Mouse (Mus musculus): ENCODE data around the gene S100a6.

Gene S100a6

DNA sequence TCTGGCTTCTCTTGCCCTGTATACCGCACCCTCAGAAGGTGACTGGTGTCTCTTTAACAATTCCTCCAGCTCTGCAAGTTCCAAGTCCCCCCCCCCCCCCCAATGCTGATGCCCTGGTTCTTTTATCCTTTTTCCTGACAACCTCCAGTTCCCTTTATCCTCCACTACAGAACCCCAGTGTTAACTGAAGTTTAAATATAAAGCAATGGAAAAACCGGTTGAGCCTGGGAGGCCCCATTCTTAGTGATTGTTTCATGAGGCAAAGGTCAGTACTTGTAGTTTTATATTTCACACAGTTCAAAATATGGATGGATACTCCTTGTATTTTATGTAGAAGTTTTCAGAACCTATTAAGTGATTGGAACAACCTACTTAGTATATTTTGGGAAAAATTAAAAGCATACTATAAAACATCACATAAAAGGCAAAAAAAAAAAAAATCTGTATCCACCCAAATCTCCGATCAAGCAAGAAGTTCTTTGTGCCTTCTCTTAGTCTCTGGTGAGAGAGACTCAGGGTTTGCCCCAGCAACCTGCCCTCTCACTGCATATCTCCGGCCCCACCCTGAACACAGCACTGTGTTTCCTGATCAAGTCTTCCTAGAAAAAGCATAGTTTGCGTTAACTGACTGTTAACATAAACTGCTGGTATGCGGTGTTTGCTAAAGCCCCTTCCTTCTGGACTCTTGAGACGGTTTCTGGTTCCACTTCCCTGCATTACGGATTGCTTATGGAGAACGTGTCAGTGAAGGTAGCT lies 13.8 kb downstream of the S100a6 start:
- DNase-seq (ENCODE audit: extremely low read depth, low read depth, low spot score) = no peak

DNA sequence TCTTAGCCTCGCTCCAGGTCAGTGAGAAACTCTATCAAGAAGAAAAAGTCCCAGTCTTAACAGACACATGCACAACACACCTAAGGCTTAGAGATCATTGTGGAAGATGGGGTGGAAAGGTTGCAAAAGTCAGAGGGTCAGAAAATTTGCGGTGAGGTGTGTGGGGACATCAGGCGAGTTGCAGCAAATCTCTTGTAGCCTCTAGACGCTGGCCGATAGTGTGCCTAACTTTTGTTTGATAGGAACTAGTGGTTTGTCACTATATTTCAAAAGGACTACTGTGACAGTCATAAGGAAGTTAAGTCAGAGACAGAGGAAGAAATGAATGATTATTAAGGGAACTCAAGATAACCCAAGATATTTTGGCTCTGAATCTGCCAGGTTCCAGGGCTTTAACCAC lies 14.7 kb downstream of the S100a6 start:
- no peak for DNase-seq (ENCODE audit: extremely low read depth, low read depth, low spot score)

DNA sequence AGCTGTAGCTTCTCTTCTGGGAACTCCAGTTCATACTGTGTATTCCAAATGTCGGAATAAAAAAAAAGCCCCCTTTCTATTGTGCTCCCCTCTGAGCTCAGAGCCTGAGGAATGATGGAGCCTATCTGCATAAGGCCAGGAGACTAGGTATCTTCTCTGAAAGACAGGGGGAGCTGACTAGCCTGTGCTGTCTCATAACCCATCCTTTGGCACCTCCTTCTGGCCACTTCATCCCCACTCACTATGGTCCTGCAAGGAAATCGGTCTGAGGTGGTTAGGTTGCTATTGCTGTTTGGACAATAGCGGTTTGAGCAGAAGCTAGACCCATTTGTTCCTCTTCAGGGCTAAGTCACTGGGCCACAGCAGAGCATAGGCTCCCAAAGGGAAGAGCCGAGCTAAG lies 15.1 kb downstream of the S100a6 start:
- no peak for DNase-seq (ENCODE audit: extremely low read depth, low read depth, low spot score)

DNA sequence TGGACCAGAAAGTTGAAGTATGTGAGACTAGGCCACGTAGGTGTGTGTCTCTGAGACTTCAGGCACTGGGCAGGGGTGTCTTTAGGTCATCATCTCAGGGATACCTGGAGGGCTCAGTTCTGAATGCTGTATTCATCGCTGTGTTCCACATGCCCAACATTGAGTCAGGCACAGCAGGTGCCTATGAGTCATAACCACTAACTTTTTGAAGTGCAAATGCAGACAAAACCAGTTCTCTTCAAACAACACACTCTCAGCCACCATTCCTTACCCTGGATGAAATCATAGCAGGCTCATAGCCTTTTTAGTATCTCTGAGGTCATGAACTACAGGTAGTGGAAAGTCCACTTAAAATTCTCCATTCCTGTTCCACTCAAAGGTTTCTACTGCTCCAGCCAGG lies 16.6 kb downstream of the S100a6 start:
- DNase-seq (ENCODE audit: extremely low read depth, low read depth, low spot score) = no peak

DNA sequence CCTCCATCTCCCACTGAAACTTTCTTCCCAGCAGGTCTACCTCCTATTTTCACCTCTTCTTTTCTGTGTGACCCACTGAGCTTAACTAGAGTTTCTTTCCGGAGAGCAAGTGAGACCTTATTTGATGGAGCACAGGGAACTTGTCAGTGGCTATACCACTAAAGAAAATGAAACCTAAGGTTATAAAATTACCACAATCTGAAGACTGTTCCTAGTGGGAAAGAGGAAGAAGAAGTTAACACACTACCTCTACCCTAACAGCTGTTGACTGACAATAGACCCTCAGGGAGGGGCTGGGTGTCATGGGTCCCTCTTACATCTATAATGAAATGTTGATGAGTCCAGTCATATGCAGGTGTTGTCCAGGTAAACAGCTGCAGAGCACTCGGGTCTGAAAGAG lies 19.3 kb downstream of the S100a6 start:
- DNase-seq (ENCODE audit: extremely low read depth, low read depth, low spot score) = no peak

DNA sequence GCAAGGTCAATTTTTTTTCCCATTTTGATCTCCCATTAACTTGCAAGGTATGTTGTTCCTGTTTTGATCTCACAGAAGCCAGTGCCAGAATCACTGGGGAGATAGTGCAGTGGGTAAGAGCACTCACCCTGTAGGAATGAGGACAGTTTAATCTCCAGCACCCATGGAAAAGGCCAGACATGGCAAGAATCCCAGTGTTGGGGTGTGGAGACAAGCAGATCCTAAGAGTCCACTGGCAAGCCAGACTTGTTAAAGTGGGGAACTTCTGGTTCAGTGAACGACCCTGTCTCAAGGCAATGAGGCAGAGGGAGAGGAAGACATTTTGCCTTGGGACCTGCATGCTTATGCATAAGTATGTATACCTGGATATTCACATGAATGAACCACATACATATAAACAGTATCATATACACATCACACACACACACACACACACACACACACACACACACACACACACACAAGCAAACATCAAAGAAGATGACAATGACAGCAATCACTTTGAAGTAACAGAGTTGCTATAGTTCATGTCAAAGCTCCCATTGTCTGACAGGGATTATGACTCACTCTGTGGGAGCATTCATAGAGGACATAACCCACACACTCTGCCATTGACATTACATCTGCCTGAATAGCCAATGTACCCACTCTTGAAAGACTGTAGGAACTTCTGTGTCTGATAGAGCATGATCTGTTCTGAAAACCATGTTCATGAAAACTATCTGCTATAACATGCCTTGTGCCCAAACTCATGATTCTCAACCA lies 26.0 kb downstream of the S100a6 start:
- DNase-seq (ENCODE audit: extremely low read depth, low read depth, low spot score) = peak; percentile 28

DNA sequence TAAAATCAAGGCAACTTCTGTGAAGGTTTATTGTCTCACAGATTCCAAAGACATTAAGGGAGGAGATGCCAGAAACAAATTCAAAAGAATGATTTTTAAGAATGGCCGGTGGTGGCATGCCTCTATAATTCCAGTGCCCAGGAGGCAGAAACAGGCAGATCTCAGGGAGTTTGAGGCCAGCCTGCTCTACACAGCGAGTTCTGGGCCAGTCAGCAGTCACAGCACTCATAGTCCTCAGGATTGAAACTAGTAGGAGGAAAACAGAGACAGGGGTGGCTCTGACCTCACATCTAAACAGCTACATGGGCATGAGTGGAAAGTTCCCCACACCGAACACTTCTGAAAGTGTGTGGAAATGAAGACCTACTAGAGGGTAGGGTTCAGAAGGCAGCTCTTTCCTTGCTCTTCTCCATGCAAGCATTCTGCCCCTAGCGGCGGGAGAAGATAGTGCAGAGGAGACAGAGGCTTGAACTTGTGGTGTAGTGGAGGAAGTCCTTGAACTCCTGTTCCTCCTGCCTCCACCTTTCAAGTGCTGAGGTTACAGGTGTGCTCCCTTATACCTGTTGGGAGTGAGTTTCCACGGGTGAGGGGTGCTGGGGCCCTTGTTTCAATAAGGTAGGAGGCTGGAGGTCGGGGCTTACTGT lies 27.0 kb downstream of the S100a6 start:
- DNase-seq (ENCODE audit: extremely low read depth, low read depth, low spot score) = no peak

DNA sequence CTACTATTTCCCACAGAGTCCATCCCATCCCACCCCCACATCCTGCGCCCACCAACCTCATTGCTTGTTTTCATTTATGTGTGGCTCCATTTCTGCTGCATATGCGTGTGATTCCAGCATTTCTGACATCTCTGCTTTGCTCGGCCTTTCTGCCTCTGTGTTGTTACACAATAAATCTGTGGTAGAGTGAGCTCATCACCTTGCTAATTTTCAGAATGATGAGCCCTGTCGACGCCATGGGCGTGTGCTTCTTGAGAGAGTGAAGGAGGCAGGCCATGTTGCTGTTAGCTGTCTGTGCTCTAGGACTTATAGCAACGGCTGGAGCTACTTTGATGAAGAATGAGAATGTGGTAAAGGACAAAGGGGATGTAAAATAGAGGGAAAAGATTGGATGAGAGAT lies 28.3 kb downstream of the S100a6 start:
- DNase-seq (ENCODE audit: extremely low read depth, low read depth, low spot score) = no peak

DNA sequence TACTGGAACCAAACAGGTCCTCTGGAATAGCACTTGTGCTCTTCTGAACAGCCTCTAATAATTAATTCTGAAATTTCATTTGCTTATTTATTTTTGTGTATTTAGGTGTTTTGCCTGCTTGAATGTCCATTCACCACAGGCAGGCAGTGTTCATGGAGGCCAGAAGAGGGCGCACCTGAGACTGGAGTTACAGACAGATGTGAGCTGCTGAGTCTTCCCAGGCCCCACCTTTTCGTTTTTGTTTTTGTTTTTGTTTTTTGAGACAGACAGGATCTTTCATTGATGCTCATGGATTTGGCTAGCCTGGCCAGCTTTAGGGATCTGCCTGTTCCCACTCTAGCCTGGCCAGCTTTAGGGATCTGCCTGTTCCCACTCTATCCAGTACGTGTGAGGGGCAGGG lies 31.5 kb downstream of the S100a6 start:
- DNase-seq (ENCODE audit: extremely low read depth, low read depth, low spot score) = no peak

DNA sequence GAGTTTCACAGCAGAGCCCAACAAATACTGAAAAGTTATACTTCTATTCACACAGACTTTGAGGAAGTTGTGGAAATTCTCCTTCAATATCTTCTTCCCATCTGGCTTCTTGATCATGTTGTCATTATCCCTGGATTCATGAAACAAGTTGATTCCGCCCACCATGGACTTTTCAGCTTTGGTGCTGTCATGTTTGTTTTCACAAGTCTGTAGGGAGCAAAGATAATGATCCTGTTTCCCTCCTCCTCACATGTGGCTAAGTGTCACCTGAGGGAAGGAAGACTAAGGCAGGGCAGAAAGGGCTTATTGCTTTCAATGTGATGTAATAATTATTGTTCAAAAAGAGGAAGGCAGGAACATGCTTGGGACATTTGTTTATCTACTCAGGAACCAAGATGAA lies 34.6 kb downstream of the S100a6 start:
- DNase-seq (ENCODE audit: extremely low read depth, low read depth, low spot score) = peak; percentile 75

DNA sequence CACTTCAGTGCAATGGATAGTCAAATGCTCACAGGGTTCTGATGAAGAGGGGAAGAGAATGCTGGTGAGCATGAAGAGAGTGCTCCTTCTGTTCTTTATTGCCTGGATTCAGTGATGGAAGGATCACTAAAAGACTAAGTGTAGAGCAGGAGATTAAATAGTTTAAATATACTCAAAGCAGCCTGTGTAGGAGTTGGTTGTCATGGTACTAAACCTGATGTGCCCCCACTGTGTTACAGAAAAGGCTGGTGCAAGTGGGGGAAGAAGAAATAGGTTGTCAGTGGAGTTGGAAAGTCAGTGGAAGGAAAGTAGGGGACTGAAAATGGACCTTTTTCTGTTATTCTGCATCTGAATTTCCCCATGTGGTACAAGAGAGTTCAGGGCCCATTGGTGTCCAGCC lies 36.3 kb downstream of the S100a6 start:
- DNase-seq (ENCODE audit: extremely low read depth, low read depth, low spot score) = no peak

DNA sequence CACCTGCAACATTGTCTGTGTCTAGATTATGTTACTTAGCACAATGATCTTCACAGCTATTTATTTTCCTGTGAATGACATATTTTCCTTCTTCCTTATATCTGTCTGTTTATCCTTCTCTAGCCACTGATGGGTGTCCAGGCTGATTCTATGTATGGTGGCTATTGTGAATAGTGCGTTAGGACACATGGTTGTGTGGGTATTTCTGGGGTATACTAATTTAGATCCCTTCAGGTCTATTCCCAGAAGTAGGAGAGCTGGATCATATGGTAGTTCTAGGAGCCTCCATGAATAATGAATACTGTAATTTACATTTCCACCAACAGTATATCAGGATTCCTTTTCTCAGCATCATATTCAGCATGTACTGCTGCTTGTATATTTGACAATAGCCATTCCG lies 37.1 kb downstream of the S100a6 start:
- no peak for DNase-seq (ENCODE audit: extremely low read depth, low read depth, low spot score)

DNA sequence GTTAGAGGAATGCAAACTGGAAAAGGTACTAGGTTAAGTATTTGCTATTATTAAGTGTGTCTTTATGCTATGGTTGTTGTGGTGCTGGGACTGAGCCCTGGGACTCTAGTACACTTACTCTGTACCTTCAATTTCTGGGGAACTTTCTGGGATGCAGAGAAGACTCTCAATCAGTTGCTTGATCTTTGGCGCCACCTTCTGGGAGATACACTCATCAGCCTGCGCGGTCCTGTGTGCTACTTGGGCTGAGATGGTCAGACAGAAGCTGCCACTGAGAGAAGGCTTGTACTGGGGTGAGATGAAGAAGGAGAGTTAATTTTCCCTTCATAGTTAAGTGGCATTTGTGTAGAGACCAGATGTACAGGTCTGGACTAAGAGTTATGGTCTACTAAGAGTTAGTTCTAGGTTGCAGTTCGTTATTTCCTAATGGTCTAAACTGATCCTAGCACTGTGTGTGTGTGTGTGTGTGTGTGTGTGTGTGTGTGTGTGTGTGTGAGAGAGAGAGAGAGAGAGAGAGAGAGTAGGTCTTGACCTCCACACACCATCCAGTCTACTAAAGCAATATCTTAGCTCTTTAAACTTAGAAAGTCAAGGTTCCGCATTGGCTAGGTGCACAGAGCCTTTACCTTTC lies 40.3 kb downstream of the S100a6 start:
- DNase-seq (ENCODE audit: extremely low read depth, low read depth, low spot score) = no peak

DNA sequence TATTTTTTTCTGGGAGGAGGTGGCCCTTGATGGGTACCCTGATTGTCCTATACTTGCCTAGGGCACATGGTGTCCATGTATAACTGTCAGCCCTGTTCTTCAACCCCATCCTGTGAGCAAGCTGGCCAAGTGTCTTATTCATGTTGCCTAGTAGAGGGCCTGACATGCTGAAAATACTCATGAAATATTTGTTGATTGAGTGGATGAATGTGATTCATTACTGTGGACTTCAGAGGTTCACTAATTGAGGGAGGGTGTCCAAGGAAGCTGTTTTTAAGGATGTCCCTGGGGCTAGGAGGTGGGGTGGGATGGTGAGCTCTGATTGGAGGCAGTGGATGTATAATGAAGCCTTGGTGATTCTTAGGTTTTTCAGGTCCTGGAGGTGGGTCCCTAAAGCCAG lies 41.0 kb downstream of the S100a6 start, which contains the start of gene S100a7a:
Gene S100a7a, plus strand, starts transcription at position 301 of the 400 bp plus-strand sequence.
- DNase-seq (ENCODE audit: extremely low read depth, low read depth, low spot score) = no peak

DNA sequence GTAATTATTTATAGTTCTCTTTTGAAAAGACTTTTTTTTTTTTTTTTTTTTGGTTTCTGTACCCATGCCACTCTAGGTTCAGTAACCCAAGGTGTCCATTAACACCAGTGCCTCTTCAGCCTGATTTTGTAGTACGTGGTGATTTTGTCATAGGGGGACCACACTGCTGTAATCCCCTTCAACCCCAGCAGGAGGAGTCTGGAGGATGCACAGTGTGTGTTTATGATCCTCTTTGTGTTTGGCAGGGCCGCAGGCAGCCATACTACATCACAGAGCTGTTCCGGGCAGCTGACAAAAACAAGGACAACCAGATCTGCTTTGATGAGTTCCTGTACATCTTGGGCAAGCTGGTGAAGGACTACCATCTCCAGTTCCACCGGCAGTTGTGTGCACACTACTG lies 44.7 kb downstream of the S100a6 start:
- no peak for DNase-seq (ENCODE audit: extremely low read depth, low read depth, low spot score)

DNA sequence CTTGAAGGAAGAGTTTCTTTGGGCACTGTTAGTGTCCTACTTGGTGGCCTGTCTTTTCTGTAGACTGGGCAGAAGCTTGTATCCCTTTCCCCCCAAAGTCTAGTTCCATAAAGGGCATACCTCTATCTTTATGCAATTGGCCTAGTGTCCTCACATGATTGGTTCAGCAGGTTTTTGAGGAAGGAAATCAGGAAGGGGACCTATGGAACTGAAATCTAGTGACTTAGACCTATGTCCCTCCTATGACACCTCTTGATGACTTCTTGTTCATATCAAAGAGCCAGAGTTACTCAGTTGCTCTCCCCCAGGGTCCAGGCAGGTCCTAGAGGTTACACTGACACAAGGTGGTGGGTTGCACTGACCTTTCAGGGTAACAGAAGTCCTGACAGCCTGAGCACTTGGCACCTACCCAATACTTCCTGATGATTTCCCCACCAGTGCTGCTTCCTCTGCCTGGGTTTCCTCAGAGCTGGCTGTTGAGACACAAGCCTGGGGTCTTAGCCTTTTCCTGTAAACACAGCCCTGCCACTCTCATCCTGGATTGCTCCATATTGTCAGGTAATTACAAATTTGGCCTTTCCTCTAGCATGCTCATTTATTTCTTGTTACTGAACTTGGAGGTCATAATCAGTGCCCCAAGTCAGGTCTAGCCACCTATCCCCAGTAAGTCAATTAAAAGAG lies 46.8 kb downstream of the S100a6 start:
- no peak for DNase-seq (ENCODE audit: extremely low read depth, low read depth, low spot score)

DNA sequence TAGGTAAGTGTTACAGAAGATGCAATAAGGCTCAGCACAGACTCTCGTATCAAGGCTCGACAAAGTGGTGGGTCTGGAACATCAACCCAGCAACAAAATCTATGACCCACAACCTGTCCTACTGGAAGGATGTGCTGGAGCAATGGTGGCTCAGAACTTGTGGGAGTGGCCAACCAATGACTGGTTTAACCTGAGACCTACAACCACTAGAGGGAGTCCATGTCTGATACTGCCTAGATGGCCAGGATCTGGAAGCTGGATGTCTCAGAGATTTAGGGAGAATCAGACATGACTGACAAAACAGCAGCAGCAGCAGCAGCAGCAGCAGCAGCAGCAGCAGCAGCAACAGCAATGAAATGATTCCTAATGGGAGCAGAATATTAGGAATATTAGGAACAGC lies 51.5 kb downstream of the S100a6 start:
- DNase-seq (ENCODE audit: extremely low read depth, low read depth, low spot score) = no peak

DNA sequence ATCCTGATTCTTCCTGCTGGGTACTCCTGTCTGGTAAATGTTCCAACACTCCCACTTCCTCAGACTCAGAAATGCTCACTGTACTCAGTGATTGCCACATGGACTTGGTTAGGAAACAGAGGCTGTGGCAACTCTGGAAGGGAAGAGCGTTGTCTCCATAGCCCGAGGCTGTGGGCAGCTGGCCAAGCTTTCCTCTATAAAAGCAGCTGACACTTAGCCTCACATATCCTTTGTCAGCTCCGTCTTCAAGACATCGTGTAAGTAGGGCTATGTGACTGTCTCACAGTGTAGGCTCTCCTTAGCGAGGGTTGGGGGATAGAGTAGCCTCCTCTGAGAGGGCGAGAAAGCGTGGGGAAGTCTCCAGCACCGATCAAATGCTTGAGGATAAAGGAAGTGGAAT lies 56.2 kb downstream of the S100a6 start, which contains the start of gene S100a8:
Gene S100a8, plus strand, starts transcription at position 133 of the 400 bp plus-strand sequence.
- peak; percentile 82 for DNase-seq (ENCODE audit: extremely low read depth, low read depth, low spot score)
